Mouse (Mus musculus): ENCODE results near the gene Rpl27a.

DNA sequence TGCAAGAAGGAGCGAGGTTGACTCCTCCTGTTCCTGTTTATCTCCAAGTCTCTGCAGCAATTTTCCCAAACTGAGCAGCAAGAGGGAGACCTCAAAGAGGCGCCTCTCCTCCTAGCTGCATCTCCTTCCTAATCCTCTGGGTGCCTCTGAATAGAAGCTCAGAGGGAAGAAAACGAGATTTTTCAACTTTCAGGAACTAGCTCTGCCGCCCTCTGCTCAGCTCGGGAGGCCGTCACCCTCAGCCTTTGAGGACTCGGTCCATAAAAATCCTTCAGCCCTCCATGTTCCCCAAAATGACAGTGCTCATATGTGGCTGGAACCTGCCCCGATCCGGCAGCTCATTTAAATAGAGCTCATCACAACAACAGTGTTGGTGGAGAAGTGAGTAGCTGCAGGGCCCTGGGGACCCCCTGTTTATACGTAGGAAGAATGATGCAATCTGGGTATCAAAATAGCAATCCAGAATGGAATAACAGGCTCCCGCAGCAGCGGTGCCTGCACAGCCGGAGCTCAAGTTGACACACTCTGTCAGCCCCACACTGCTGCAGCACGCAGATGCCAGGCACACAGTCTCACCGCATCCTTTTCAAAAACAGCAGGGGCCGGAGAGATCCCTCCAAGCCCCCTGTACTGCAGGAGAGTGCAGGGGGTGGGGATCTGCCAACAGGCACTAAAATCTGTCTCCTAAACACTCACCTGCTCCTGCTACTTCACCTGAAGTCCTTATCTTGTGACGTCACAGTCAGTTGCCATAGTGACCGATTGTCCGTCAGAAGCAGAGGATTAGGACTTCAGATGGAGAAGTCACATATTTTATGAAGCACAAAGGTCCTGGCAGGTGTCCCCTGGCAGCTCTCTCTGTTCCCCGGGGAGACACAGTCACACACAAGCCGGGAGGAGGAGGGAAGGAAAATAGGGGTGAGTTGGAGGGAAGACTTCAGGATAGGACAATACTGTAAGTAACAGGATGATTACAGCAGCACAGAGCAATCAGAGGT, 25.3 kb upstream of the Rpl27a start:
- no peak for TF ChIP-seq CTCF (IDR thresholded peaks at IDR 0.05; ENCODE audit: control insufficient read depth, insufficient read depth, low read length)
- TF ChIP-seq POLR2A (IDR thresholded peaks at IDR 0.05; ENCODE audit: borderline replicate concordance, control insufficient read depth, low read depth, low read length): no peak

Data from bone marrow, adult 2 months (tissue).